Mouse (Mus musculus) cerebellum, adult 9-10 months (tissue): ENCODE measurements around the gene Slc2a13.

Experiments
- DNase-seq: peaks from one replicate; pipeline ENCODE4 v3.0.0; 2022

The Slc2a13 gene

DNA sequence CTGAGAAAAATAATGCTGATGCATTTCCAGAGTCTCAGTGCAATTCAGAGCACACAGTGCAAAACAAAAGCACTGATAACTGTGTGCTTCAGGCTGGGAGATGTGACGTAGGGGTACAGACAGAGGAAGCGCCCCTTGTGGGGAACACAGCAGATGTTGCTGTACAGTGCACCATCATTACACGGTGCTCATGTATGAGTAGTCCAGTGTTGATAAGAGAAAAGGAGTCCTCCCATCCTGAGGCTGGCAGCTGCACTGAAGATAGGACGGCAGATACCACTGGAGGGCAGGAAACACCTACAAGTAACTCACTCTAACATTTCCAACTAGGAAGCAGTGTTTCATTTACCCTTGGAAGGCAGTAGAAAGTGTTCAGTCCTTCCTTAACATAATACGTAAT lies 312.5 kb downstream of the Slc2a13 start:
- no peak for DNase-seq

DNA sequence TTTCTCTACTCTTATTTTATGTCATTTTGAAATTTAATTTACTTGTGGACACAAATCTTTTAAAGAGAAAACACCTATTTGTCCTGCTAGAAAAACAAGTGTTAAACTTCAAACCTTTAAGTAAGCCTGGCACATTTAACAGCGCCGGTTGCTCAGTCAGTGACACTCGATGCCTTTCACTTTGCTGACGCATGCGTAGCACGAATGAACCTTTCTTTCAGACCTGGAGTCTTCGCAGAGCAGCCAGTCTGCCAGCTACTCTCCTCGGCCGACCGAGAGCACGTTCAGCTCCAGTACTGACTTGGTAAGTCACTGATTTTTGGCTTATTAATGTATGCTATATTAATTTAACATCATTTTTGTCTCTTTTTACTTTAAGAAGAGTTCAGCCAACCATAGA lies 315.9 kb downstream of the Slc2a13 start:
- no peak for DNase-seq

- DNase-seq = no peak
These were observed 317.8 kb downstream of the Slc2a13 start for GRCm38 (mm10) chr15:91255308-91255707.

GRCm38 (mm10) chr15:91252956-91253355 lies 320.1 kb downstream of the Slc2a13 start:
- no peak for DNase-seq

GRCm38 (mm10) chr15:91251544-91252408 lies 321.3 kb downstream of the Slc2a13 start:
- DNase-seq = no peak

DNA sequence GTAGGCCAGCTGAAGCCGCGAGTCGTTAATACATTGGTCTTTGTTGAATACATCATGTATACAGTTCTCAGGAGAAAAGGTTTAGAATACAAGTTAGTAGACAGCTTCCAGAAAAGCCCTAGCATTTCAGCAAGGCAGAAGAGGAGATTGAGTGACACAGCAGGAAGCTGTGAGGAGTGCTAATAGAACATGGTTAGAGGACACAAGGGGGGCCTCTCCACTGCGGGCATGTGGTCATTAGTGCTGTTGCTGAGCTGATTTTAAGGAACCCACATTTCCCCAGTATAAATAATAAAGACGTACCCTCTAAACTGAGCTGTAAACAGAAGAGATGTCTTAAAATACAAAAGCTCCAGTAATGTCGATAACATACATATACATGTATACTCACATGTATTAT lies 322.2 kb downstream of the Slc2a13 start:
- DNase-seq = no peak

- no peak for DNase-seq
These were observed 332.3 kb downstream of the Slc2a13 start for GRCm38 (mm10) chr15:91240683-91241335.

GRCm38 (mm10) chr15:91237294-91237693 lies 335.8 kb downstream of the Slc2a13 start:
- no peak for DNase-seq
